Mouse (Mus musculus) bone marrow, adult 2 months (tissue): ENCODE measurements around the gene Tdg.

Experiments
- CTCF ChIP-seq: fragments of 200-500 bp; IDR thresholded peaks from 2 replicates; pipeline ENCODE4 v1.5.1; 2011; ENCODE audit warnings: low read length, control low read depth; ENCODE audit not compliant: control insufficient read depth, insufficient read depth
- POLR2A ChIP-seq: fragments of 200-500 bp; IDR thresholded peaks from 2 replicates; pipeline ENCODE4 v1.6.1; 2011; ENCODE audit warnings: low read depth, mild to moderate bottlenecking, control low read depth, low read length, borderline replicate concordance; ENCODE audit not compliant: control insufficient read depth

DNA sequence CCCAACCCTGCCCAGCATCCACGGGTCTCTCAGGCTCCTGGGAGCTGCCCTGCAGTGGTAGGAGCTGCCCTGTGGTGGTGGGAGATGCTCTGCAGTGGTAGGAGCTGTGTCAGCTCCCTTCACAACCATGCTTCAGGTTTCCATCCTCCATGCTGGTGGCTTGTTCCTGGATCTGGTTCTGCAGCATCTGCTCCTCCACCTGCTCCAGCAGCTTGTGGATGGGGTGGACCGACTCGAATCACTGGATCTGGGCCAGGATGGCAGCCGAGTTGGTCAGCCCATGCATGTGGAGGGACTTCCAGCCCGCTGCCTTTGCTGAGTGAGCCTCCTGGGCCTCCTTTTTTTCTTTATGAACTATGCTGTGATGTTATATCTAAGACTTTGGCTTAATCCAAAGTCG lies 47.3 kb downstream of the Tdg start:
- TF ChIP-seq POLR2A (no peak), CTCF (no peak)
